Mouse (Mus musculus) E14TG2a.4 (cell line): ENCODE data around the gene Zfp598.
"Not testable (repeated sequence)": the region's sequence is repeated elsewhere in the genome, so short reads cannot be mapped to it uniquely, and the experiment has no call there.

ENCODE experiments used
- CTCF ChIP-seq: conservative IDR thresholded peaks from 2 replicates; pipeline ENCODE4 v1.5.1; 2014; ENCODE audit warnings: low read length
- NANOG ChIP-seq: IDR thresholded peaks from 2 replicates; pipeline ENCODE4 v1.6.1; 2014; ENCODE audit warnings: borderline replicate concordance, low read length, mixed read lengths
- POU5F1 ChIP-seq: IDR thresholded peaks from 2 replicates; pipeline ENCODE4 v1.6.1; 2014; ENCODE audit warnings: low read length, borderline replicate concordance

DNA sequence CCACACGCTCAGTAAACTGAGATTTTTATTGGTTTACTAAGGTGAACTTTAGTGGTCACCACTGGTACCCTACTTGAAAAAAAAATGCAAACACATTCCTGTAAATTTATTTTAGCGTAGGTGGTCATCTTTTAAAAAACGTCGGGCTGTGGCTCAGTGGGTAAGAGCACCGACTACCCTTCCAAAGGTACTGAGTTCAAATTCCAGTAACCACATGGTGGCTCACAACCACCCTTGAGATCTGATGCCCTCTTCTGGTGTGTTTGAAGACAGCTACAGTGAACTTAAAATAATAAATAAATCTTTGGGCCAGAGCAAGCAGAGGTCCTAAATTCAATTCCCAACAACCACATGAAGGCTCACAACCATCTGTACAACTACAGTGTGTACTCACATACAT, 49.5 kb downstream of the Zfp598 start:
- TF ChIP-seq CTCF, POU5F1, NANOG: not testable (repeated sequence)
